Mouse (Mus musculus) lung, adult 2 months (tissue): ENCODE results near the gene Sh3kbp1.

Experiments
- CTCF ChIP-seq: fragments of 200-500 bp; IDR thresholded peaks from 2 replicates; pipeline ENCODE4 v1.5.1; 2011; ENCODE audit warnings: mild to moderate bottlenecking, low read length, control low read depth; ENCODE audit not compliant: insufficient read depth
- POLR2A ChIP-seq: fragments of 200-500 bp; IDR thresholded peaks from 2 replicates; pipeline ENCODE4 v1.6.1; 2011; ENCODE audit warnings: low read depth, mild to moderate bottlenecking, control low read depth, low read length, borderline replicate concordance; ENCODE audit errors: extremely low read depth

DNA sequence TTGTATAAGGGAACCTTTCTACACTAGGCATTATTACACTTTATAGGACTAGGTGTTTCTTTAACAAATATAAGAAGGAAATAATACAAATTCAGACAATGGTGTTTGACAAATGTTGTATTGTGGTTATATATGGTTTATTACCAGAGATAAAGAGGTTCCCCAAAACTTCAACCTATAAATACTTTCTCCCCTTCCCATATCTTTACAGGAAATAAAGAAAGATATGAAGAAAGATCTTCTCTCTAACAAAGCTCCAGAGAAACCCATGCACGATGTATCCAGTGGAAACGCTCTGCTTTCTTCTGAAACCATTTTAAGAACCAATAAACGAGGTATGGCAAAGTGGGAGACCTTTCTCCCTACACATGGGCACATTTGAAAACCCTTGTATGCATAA, 136.7 kb downstream of the Sh3kbp1 start:
- TF ChIP-seq CTCF (no peak), POLR2A (no peak)
